Mouse (Mus musculus) limb, embryonic 14.5 days (tissue): Measurements from ENCODE around the gene Acbd5. TPM values are rescaled to one million over a fixed set of nuclear protein-coding genes. Genes with fewer than 3 reads are reported as not detected.
A peak's percentile ranks its signal among the peaks of the same experiment; 100 is the strongest.
"Not testable (repeated sequence)": the region's sequence is repeated elsewhere in the genome, so short reads cannot be mapped to it uniquely, and the experiment has no call there.

Experiments used
- ATAC-seq: fragments of 200-750 bp; cut with Nextera tagmentation; 2 replicates; pipeline ENCODE4 v1.8.0; 2017; ENCODE audit warnings: low read depth, moderate number of reproducible peaks, moderate TSS enrichment; ENCODE audit not compliant: low FRiP score
- DNase-seq: peaks from one replicate; pipeline ENCODE4 v3.0.0-alpha.2; 2015; ENCODE audit warnings: low spot score
- H3K27ac ChIP-seq: fragments of 300-500 bp; sonication (generic); replicated peaks from 2 replicates; pipeline ENCODE4 v1.5.1; 2014; ENCODE audit warnings: low read depth, mild to moderate bottlenecking, low read length, moderate library complexity, mixed read lengths
- H3K27me3 ChIP-seq: fragments of 300-500 bp; sonication (generic); 2 replicates; pipeline ENCODE4 v1.6.1; 2014; ENCODE audit warnings: low read length, mixed read lengths; ENCODE audit not compliant: control insufficient read depth, insufficient read depth
- H3K36me3 ChIP-seq: fragments of 300-500 bp; sonication (generic); 2 replicates; pipeline ENCODE4 v1.6.1; 2014; ENCODE audit warnings: mild to moderate bottlenecking, low read length, moderate library complexity, mixed read lengths; ENCODE audit not compliant: control insufficient read depth, insufficient read depth
- H3K4me1 ChIP-seq: fragments of 300-500 bp; sonication (generic); 2 replicates; pipeline ENCODE4 v1.6.1; 2014; ENCODE audit warnings: antibody characterized with exemption, low read length, mixed read lengths; ENCODE audit not compliant: control insufficient read depth, insufficient read depth
- H3K4me2 ChIP-seq: fragments of 300-500 bp; sonication (generic); replicated peaks from 2 replicates; pipeline ENCODE4 v1.6.1; 2014; ENCODE audit warnings: low read depth, mild to moderate bottlenecking, low read length, moderate library complexity; ENCODE audit not compliant: severe bottlenecking
- H3K4me3 ChIP-seq: fragments of 300-500 bp; sonication (generic); replicated peaks from 2 replicates; pipeline ENCODE4 v1.5.1; 2014; ENCODE audit warnings: low read length
- H3K9ac ChIP-seq: fragments of 300-500 bp; sonication (generic); 2 replicates; pipeline ENCODE4 v1.6.1; 2014; ENCODE audit warnings: mild to moderate bottlenecking, low read depth, low read length, moderate library complexity; ENCODE audit not compliant: severe bottlenecking
- H3K9me3 ChIP-seq: fragments of 300-500 bp; sonication (generic); 2 replicates; pipeline ENCODE4 v1.6.1; 2016; ENCODE audit warnings: low read length; ENCODE audit not compliant: control insufficient read depth
- POLR2A ChIP-seq: fragments of 200-500 bp; IDR thresholded peaks from 2 replicates; pipeline ENCODE4 v1.8.0; 2012; ENCODE audit warnings: inconsistent platforms, mild to moderate bottlenecking, moderate library complexity, borderline replicate concordance; ENCODE audit not compliant: insufficient read depth, insufficient read length; ENCODE audit errors: extremely low read depth
- WGBS: fragments of 180-500 bp; shearing (Covaris S2); extraction: QIAGEN DNeasy Blood & Tissue Kit; methylation state at CpG from one replicate; pipeline ENCODE4 v1.1.7; 2014; 5-methylcytosine and 5-hydroxymethylcytosine counted together
- polyA plus RNA-seq, 2 experiments: library from polyadenylated mRNA; depleted of rRNA in 1 of 2; stranded (reverse) in 1 of 2; unstranded in 1 of 2; fragments of >200 nt; fragmentation: Nextera tagmentation in 1 of 2; extraction: Ambion mirVana in 1 of 2; gene quantifications; 2 replicates each; pipeline versions ENCODE4 v1.2.1 to v1.2.3; 2012 to 2014

Acbd5 gene
- polyA plus RNA-seq, 2 experiments = 15.3 to 21.3 TPM

GRCm38 (mm10) chr2:23039082-23040000, 28.6 kb upstream of the Acbd5 start:
- peak overlapping the region; percentile 96 for H3K4me3 ChIP-seq
- no peaks in the 10 kb centered on the region for H3K9me3 ChIP-seq
- ATAC-seq = peak; percentile 73; the same call in 1 of the 2 replicates
- H3K36me3 ChIP-seq = no peaks in the 10 kb centered on the region
- no peaks in the 10 kb centered on the region for H3K27me3 ChIP-seq
- H3K27ac ChIP-seq = peak overlapping the region; percentile 95
- peak overlapping the region; percentile 93 for H3K9ac ChIP-seq
- DNase-seq = peak; percentile 29
- TF ChIP-seq POLR2A = no peak
- WGBS = under 1% methylated on average over 34 of the region's 59 CpGs
- H3K4me2 ChIP-seq = peak overlapping the region; percentile 72
- peaks cover 9% of the 10 kb centered on the region for H3K4me1 ChIP-seq

DNA sequence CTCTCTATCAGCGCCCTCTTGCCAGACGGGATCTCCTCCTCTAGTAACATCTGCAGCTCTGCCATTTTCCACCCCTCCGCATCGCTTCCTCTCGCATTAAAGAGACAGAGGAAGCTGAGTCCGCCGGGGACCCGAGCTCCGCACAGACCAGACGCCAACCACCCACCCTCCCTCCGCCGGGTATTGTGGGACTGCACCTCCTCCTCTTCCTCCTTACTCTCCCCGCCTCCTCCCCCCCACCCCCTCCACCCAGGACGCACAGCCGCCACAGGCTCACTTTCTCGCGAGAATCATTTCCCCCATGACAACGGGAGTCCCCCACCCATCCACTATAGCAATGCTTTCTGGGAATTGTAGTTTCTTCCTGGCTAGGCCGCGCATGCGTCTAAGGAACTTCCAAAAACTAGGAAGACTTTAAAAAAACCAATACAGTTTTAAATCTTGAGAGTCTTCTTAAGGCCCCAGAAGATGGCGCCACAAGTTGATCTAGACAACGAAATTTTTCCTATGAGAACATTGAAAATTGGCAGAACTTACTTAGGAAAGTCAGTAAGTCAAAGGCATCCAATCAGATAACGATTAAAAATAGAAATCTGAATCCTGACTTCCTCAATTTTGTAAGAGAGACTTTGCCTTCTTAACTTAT, 27.8 kb upstream of the Acbd5 start, which contains the start of gene Abi1:
Gene Abi1, minus strand, starts transcription at position 241 of the 646 bp plus-strand sequence.
- peak; percentile 98; the same call in 1 of the 2 replicates for TF ChIP-seq POLR2A
- Histone ChIP-seq H3K9ac (peak within 1 kb of the TSS; percentile 93), H3K4me3 (peak within 1 kb of the TSS; percentile 96), H3K4me1 (peaks cover 9% of the 10 kb centered on the region), H3K9me3 (no peaks in the 10 kb centered on the region), H3K36me3 (no peaks in the 10 kb centered on the region), H3K27ac (peak within 1 kb of the TSS; percentile 95), H3K4me2 (peak within 1 kb of the TSS; percentile 72), H3K27me3 (no peaks in the 10 kb centered on the region)
- peak; percentile 99 for DNase-seq
- WGBS = 2% methylated on average over 23 of the region's 24 CpGs
- peak; percentile 97 for ATAC-seq

DNA sequence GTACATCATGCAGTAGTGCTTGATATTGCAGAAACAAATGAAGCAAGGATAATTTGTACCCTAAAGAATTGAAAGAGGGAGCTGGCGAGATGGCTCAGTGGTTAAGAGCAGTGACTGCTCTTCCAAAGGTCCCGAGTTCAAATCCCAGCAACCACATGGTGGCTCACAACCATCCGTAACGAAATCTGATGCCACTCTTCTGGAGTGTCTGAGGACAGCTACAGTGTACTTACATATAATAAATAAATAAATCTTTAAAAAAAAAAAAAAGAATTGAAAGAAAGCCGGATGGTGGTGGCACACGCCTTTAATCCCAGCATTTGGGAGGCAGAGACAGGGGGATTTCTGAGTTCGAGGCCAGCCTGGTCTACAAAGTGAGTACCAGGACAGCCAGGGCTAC, 27.3 kb upstream of the Acbd5 start:
- not testable (repeated sequence) for ATAC-seq, H3K4me1 ChIP-seq, H3K9ac ChIP-seq, H3K27ac ChIP-seq, H3K9me3 ChIP-seq, DNase-seq, H3K4me2 ChIP-seq, H3K4me3 ChIP-seq, H3K36me3 ChIP-seq, H3K27me3 ChIP-seq
- 89% methylated on average over 7 of the region's 7 CpGs for WGBS

GRCm38 (mm10) chr2:23041457-23041856, 26.5 kb upstream of the Acbd5 start:
- ATAC-seq (no peak), DNase-seq (no peak)
- Histone ChIP-seq H3K36me3 (no peaks in the 10 kb centered on the region), H3K4me2 (no peak overlapping the region), H3K27me3 (no peaks in the 10 kb centered on the region), H3K4me3 (no peak overlapping the region), H3K27ac (no peak overlapping the region), H3K4me1 (peaks cover 9% of the 10 kb centered on the region), H3K9ac (no peak overlapping the region), H3K9me3 (no peaks in the 10 kb centered on the region)
- TF ChIP-seq POLR2A = no peak
- 80% methylated on average over 4 of the region's 4 CpGs for WGBS

- ATAC-seq = no peak
- Histone ChIP-seq H3K4me3 (no peak overlapping the region), H3K4me1 (peaks cover 8% of the 10 kb centered on the region), H3K27me3 (no peaks in the 10 kb centered on the region), H3K27ac (no peak overlapping the region), H3K9me3 (no peaks in the 10 kb centered on the region), H3K4me2 (no peak overlapping the region), H3K36me3 (no peaks in the 10 kb centered on the region), H3K9ac (no peak overlapping the region)
- 87% methylated on average over 3 of the region's 3 CpGs for WGBS
- no peak for DNase-seq
- TF ChIP-seq POLR2A = no peak
These were observed 25.8 kb upstream of the Acbd5 start for GRCm38 (mm10) chr2:23042189-23042588.
